Mouse (Mus musculus) spleen, adult 10 weeks (tissue): ENCODE data around the gene Scimp. TPM values are rescaled to one million over a fixed set of nuclear protein-coding genes. Genes with fewer than 3 reads are reported as not detected.

Source experiments
- polyA plus RNA-seq: library from polyadenylated mRNA; stranded (reverse); fragments of 350-450 nt; fragmentation: Illumina TruSeq; extraction: RNeasy Lipid Tissue Mini Kit (QIAGEN cat#74804); gene quantifications from one replicate; pipeline ENCODE4 v1.2.3, GENCODE M21; 2015; ENCODE audit warnings: low replicate concordance; ENCODE audit not compliant: insufficient read depth

Scimp gene
- 33.4 TPM for polyA plus RNA-seq

GRCm38 (mm10) chr11:70812365-70812764 lies at the start of gene Scimp:
Scimp (minus strand) TSS chr11:70812586.

GRCm38 (mm10) chr11:70844559-70845456 lies 32.4 kb upstream of the Scimp start, which contains the start of gene Rabep1:
Rabep1 (plus strand) TSS chr11:70844778.

GRCm38 (mm10) chr11:70763936-70764808 lies 48.2 kb downstream of the Scimp start, which contains the start of gene Zfp3:
Zfp3 (plus strand) TSS chr11:70764209.

Other genes with a start within 250 kb of the Scimp start
- 52.0 TPM for gene Mink1, start 249.7 kb downstream of the Scimp start, polyA plus RNA-seq
- gene 4930544D05Rik, start 196.7 kb downstream of the Scimp start, polyA plus RNA-seq: not detected
- 0.47 TPM for gene Chrne, start 193.4 kb downstream of the Scimp start, polyA plus RNA-seq
- gene Gp1ba, start 173.5 kb downstream of the Scimp start, polyA plus RNA-seq: 3.7 TPM
- 203 TPM for gene Rnf167, start 165.4 kb downstream of the Scimp start, polyA plus RNA-seq
- 93.8 TPM for gene Slc25a11, start 165.1 kb downstream of the Scimp start, polyA plus RNA-seq
- gene Pfn1, start 157.9 kb downstream of the Scimp start, polyA plus RNA-seq: 1,849 TPM
- 22.1 TPM for gene Eno3, start 155.4 kb downstream of the Scimp start, polyA plus RNA-seq
- 38.6 TPM for gene Spag7, start 143.2 kb downstream of the Scimp start, polyA plus RNA-seq
- gene Camta2, start 124.5 kb downstream of the Scimp start, polyA plus RNA-seq: 19.7 TPM
- 1.0 TPM for gene Inca1, start 112.4 kb downstream of the Scimp start, polyA plus RNA-seq
- 17.2 TPM for gene Kif1c, start 112.0 kb downstream of the Scimp start, polyA plus RNA-seq
- 9.9 TPM for gene Zfp3, start 48.4 kb downstream of the Scimp start, polyA plus RNA-seq
- gene Rabep1, start 32.2 kb upstream of the Scimp start, polyA plus RNA-seq: 51.8 TPM
- 125 TPM for gene Nup88, start 157.4 kb upstream of the Scimp start, polyA plus RNA-seq
- gene Rpain, start 157.6 kb upstream of the Scimp start, polyA plus RNA-seq: 67.8 TPM
- gene C1qbp, start 170.4 kb upstream of the Scimp start, polyA plus RNA-seq: 167 TPM
- gene Dhx33, start 191.9 kb upstream of the Scimp start, polyA plus RNA-seq: 31.1 TPM
- gene Mis12, start 207.0 kb upstream of the Scimp start, polyA plus RNA-seq: 42.1 TPM
- gene Derl2, start 207.3 kb upstream of the Scimp start, polyA plus RNA-seq: 62.0 TPM
- gene 6330403K07Rik, start 220.9 kb upstream of the Scimp start, polyA plus RNA-seq: 1.1 TPM